Mouse (Mus musculus) fibroblast of lung, adult 2 months (primary cell): Measurements from ENCODE around the gene Aprt.

Experiments used
- DNase-seq: peaks from one replicate; pipeline ENCODE4 v3.0.0-alpha.2; 2011; ENCODE audit warnings: low read depth

Gene Aprt

GRCm38 (mm10) chr8:122576648-122577022 is at the start of gene Aprt:
Gene Aprt, minus strand, starts transcription at chr8:122576909.
- peak; percentile 82 for DNase-seq

- no peak for DNase-seq
These were observed 49.1 kb upstream of the Aprt start for GRCm38 (mm10) chr8:122625811-122626210.

- DNase-seq: no peak
These were observed 47.9 kb upstream of the Aprt start for GRCm38 (mm10) chr8:122624653-122625052.

- DNase-seq: no peak
These were observed 47.3 kb upstream of the Aprt start for GRCm38 (mm10) chr8:122623844-122624642.

- DNase-seq: no peak
These were observed 46.0 kb upstream of the Aprt start, which contains the start of gene Pabpn1l for GRCm38 (mm10) chr8:122622727-122623126. Gene Pabpn1l, minus strand, starts transcription at chr8:122622739.

- no peak for DNase-seq
These were observed 43.7 kb upstream of the Aprt start for GRCm38 (mm10) chr8:122620446-122620845.

- DNase-seq: no peak
These were observed 42.1 kb upstream of the Aprt start for GRCm38 (mm10) chr8:122618660-122619378.

GRCm38 (mm10) chr8:122617947-122618546 is 41.3 kb upstream of the Aprt start:
- peak; percentile 57 for DNase-seq

GRCm38 (mm10) chr8:122616181-122616905 is 39.6 kb upstream of the Aprt start:
- DNase-seq: peak; percentile 8

- DNase-seq: peak; percentile 93
These were observed 34.8 kb upstream of the Aprt start, which contains the start of the genes Galns and Trappc2l for GRCm38 (mm10) chr8:122611295-122612133. Gene Galns, minus strand, starts transcription at chr8:122611463. Gene Trappc2l, plus strand, starts transcription at chr8:122611640.

- DNase-seq: no peak
These were observed 34.0 kb upstream of the Aprt start for GRCm38 (mm10) chr8:122610612-122611277.

- DNase-seq: no peak
These were observed 33.5 kb upstream of the Aprt start for GRCm38 (mm10) chr8:122610209-122610608.

GRCm38 (mm10) chr8:122606810-122607209 is 30.1 kb upstream of the Aprt start:
- no peak for DNase-seq

- no peak for DNase-seq
These were observed 28.7 kb upstream of the Aprt start for GRCm38 (mm10) chr8:122605367-122605766.

- no peak for DNase-seq
These were observed 27.9 kb upstream of the Aprt start for GRCm38 (mm10) chr8:122604640-122605039.

GRCm38 (mm10) chr8:122600666-122601065 is 24.0 kb upstream of the Aprt start:
- DNase-seq: no peak

GRCm38 (mm10) chr8:122596031-122596430 is 19.3 kb upstream of the Aprt start:
- no peak for DNase-seq

- DNase-seq: no peak
These were observed 17.2 kb upstream of the Aprt start for GRCm38 (mm10) chr8:122593783-122594507.

- no peak for DNase-seq
These were observed 16.5 kb upstream of the Aprt start for GRCm38 (mm10) chr8:122593240-122593639.

GRCm38 (mm10) chr8:122586749-122587148 is 10.0 kb upstream of the Aprt start:
- no peak for DNase-seq
